Mouse (Mus musculus): ENCODE results near the gene Dennd4c. TPM values are rescaled to one million over a fixed set of nuclear protein-coding genes. Genes with fewer than 3 reads are reported as not detected.

Gene Dennd4c
- polyA plus RNA-seq, 1 experiment from 2014 or later = 4.0 TPM

DNA sequence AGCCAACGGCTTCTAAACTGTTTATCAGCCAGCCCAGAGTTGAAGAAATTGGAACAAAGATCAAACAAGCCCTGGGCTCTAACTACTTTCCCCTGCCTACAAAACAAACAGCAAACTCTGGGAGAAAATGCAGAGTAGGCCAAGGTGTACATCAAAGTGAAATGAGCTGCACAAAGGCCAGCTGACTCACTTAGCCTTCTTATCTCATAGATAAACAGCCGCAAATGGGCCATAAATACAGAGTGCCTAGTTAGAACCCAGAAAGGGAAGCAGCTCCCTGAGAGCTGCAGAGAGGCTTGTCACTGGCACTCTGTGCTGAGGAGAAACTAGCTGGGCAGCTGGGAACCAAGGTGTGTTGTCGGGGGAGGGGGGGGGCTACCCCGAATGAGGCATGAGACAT lies 23.2 kb upstream of the Dennd4c start:
- DNase-seq (ENCODE audit: low spot score) (no peak), ATAC-seq (replicated peaks; ENCODE audit: low FRiP score, low read depth) (no peak)
- 30% methylated on average over 4 of the region's 4 CpGs for WGBS
- H3K27ac ChIP-seq = no peak overlapping the region
- H3K4me2 ChIP-seq (ENCODE audit: low read length) = no peak overlapping the region
- H3K9ac ChIP-seq (ENCODE audit: low read depth, low read length) = no peak overlapping the region
- no peaks in the 10 kb centered on the region for H3K4me1 ChIP-seq (replicated peaks; ENCODE audit: insufficient read depth, low read length)
- no peaks in the 10 kb centered on the region for H3K36me3 ChIP-seq (ENCODE audit: insufficient read depth, low read length)
- H3K27me3 ChIP-seq (ENCODE audit: insufficient read depth, low read length) = no peaks in the 10 kb centered on the region
- no peak for TF ChIP-seq CTCF (IDR thresholded peaks at IDR 0.05; ENCODE audit: low read depth)
- no peaks in the 10 kb centered on the region for H3K9me3 ChIP-seq (replicated peaks; ENCODE audit: low read length)
- no peak overlapping the region for H3K4me3 ChIP-seq (replicated peaks; ENCODE audit: low read depth, low read length)

DNA sequence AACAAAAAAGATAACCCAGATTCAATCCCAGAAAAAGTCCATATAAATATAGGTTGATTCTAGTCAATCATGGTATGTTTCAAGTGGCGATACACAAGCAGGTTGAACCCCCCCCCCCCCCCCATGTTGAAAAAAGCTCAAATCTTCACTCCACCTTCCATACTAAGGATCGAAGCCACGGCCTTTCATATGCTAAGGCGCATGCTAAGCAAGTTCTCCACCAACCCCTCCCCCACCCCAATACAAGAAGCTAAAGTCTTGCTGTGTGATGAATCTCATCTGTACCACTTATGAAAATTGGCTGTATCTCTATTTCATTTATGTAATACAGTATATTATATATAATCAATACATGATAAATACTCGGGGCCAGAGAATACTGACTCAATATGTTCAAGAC lies 22.2 kb upstream of the Dennd4c start:
- no peak for TF ChIP-seq CTCF (IDR thresholded peaks at IDR 0.05; ENCODE audit: low read depth)
- Histone ChIP-seq H3K27me3 (ENCODE audit: insufficient read depth, low read length) (no peaks in the 10 kb centered on the region), H3K4me1 (replicated peaks; ENCODE audit: insufficient read depth, low read length) (no peaks in the 10 kb centered on the region), H3K27ac (no peak overlapping the region), H3K36me3 (ENCODE audit: insufficient read depth, low read length) (no peaks in the 10 kb centered on the region), H3K4me3 (replicated peaks; ENCODE audit: low read depth, low read length) (no peak overlapping the region), H3K9ac (ENCODE audit: low read depth, low read length) (no peak overlapping the region), H3K9me3 (replicated peaks; ENCODE audit: low read length) (no peaks in the 10 kb centered on the region), H3K4me2 (ENCODE audit: low read length) (no peak overlapping the region)
- 87% methylated on average over 5 of the region's 5 CpGs for WGBS
- DNase-seq (ENCODE audit: low spot score) (no peak), ATAC-seq (replicated peaks; ENCODE audit: low FRiP score, low read depth) (no peak)

DNA sequence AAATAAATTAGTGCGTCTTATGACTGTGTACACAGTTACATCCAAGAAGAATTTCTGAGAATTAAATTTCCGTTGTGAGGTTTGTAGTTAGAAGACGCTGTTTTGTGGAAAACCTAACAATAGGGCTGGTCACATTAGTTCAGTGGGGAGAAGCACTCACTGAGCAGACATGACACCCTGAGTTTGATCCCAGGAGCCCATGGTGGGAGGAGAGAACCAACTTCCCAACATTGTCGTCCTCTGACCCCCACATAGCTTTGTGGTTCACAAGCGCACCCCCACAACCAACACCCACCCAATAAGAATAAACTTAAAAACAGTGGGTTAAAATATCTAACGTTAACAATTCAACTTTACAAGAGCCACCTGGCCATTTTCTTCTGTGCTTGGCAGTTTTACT lies 18.5 kb upstream of the Dennd4c start:
- no peaks in the 10 kb centered on the region for H3K36me3 ChIP-seq (ENCODE audit: insufficient read depth, low read length)
- 27% methylated on average over 6 of the region's 6 CpGs for WGBS
- ATAC-seq (replicated peaks; ENCODE audit: low FRiP score, low read depth) (no peak), DNase-seq (ENCODE audit: low spot score) (peak; percentile 61)
- H3K4me1 ChIP-seq (replicated peaks; ENCODE audit: insufficient read depth, low read length) = no peaks in the 10 kb centered on the region
- H3K9me3 ChIP-seq (replicated peaks; ENCODE audit: low read length) = no peaks in the 10 kb centered on the region
- H3K4me2 ChIP-seq (ENCODE audit: low read length) = no peak overlapping the region
- no peak for TF ChIP-seq CTCF (IDR thresholded peaks at IDR 0.05; ENCODE audit: low read depth)
- H3K4me3 ChIP-seq (replicated peaks; ENCODE audit: low read depth, low read length) = no peak overlapping the region
- no peaks in the 10 kb centered on the region for H3K27me3 ChIP-seq (ENCODE audit: insufficient read depth, low read length)
- no peak overlapping the region for H3K27ac ChIP-seq
- H3K9ac ChIP-seq (ENCODE audit: low read depth, low read length) = no peak overlapping the region

DNA sequence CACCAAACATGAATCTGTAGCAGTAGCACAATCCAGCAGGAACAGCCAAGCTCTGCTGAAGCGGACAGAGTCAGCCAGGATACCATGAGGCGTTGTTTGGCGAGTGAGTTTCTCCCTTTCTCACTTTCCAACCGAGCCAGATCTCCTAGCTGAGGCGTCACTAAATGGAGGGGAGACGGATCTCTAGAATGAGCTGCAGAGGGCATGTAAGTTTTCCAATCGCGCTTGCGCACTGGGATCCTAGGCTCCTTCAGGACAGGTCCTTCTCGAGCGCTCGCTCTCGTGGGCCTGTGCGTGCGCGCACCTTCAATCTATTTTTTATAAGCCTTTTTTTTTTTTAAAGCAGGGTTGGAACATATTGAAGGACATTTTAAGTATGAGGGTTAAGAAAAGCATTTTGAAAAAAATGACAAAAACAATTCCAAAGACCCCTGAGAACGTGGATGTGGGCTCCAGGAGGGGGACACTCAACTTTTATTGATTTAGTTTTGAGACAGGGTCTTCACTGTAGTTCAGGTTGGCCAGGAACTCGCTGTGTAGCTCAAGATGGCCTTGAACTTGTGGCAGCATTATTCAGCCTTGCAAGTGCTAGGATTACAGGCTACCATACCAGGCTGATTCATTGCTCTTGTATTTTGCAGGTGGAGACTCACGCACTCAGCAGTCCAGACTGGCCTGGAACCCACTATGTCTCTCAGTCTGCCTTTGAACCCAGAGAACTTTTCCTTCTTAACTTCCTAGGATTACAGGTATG lies 14.1 kb upstream of the Dennd4c start:
- no peaks in the 10 kb centered on the region for H3K36me3 ChIP-seq (ENCODE audit: insufficient read depth, low read length)
- H3K9ac ChIP-seq (ENCODE audit: low read depth, low read length) = no peak overlapping the region
- TF ChIP-seq CTCF (IDR thresholded peaks at IDR 0.05; ENCODE audit: low read depth) = no peak
- DNase-seq (ENCODE audit: low spot score) = no peak
- ATAC-seq (replicated peaks; ENCODE audit: low FRiP score, low read depth) = no peak
- no peak overlapping the region for H3K27ac ChIP-seq
- no peaks in the 10 kb centered on the region for H3K9me3 ChIP-seq (replicated peaks; ENCODE audit: low read length)
- no peaks in the 10 kb centered on the region for H3K4me1 ChIP-seq (replicated peaks; ENCODE audit: insufficient read depth, low read length)
- 91% methylated on average over 19 of the region's 19 CpGs for WGBS
- no peaks in the 10 kb centered on the region for H3K27me3 ChIP-seq (ENCODE audit: insufficient read depth, low read length)
- no peak overlapping the region for H3K4me2 ChIP-seq (ENCODE audit: low read length)
- no peak overlapping the region for H3K4me3 ChIP-seq (replicated peaks; ENCODE audit: low read depth, low read length)

DNA sequence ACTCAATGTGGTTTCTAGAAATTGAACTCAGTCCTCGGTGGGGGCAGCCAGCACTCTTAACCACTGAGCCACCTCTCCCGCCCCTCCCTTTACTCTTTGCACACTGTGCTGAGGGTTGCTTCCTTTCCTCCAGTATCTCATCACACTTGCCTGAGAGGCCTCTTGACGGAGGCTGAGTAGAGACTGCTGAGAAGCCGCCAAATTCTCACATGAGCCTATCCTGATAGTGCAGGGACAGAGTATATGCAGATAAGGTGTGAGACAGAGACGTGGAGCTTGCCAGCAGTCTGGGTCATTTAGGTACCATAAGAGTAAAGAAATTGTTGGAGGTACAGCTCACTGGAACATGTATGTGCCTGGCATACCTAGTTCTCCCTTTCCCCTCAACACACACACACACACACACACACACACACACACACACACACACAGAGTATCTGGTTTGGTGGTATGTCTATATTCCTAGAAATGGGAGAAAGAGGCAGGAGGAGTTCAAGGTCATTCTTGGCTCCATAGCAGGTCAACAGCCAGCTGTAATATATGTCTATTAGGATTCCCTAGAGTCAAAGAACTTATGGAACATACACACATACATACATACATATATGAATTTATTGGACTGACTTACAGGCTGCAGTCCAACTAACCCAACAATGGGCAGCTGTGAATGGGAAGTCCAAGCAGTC lies 8.9 kb upstream of the Dennd4c start:
- WGBS = 74% methylated on average over 5 of the region's 5 CpGs
- ATAC-seq (replicated peaks; ENCODE audit: low FRiP score, low read depth) = no peak
- Histone ChIP-seq H3K27me3 (ENCODE audit: insufficient read depth, low read length) (no peaks in the 10 kb centered on the region), H3K4me1 (replicated peaks; ENCODE audit: insufficient read depth, low read length) (no peaks in the 10 kb centered on the region), H3K4me2 (ENCODE audit: low read length) (no peak overlapping the region), H3K9me3 (replicated peaks; ENCODE audit: low read length) (no peaks in the 10 kb centered on the region), H3K9ac (ENCODE audit: low read depth, low read length) (no peak overlapping the region), H3K4me3 (replicated peaks; ENCODE audit: low read depth, low read length) (no peak overlapping the region), H3K27ac (no peak overlapping the region), H3K36me3 (ENCODE audit: insufficient read depth, low read length) (no peaks in the 10 kb centered on the region)
- DNase-seq (ENCODE audit: low spot score) = no peak
- no peak for TF ChIP-seq CTCF (IDR thresholded peaks at IDR 0.05; ENCODE audit: low read depth)

DNA sequence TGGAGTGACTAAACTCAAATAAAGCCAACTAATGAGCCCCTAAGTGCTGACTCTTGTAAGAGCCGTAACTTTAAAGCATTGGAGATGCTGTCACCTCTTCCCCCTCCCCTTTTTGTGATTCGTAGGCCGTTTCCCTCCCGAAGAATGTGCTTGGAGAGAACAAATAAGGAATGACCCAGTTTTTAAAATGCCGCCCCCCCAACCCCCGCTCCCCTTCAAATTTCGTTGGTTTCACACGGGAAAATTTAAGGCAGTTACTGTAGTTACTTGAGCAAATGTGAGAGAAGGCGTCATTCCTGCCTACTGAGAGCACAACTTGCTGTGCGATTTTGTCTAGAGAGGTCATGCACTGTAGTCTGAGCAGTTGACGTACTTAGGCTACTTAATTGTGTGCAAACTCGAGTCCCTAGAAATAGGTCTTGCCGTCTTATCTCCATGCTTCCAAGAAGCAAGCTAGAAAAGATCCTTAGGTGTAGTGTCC lies 1.0 kb downstream of the Dennd4c start:
- Histone ChIP-seq H3K4me1 (replicated peaks; ENCODE audit: insufficient read depth, low read length) (peaks cover 5% of the 10 kb centered on the region; the same call in 1 of the 2 replicates), H3K4me2 (ENCODE audit: low read length) (peak overlapping the region; percentile 87), H3K9ac (ENCODE audit: low read depth, low read length) (peak overlapping the region; percentile 98), H3K36me3 (ENCODE audit: insufficient read depth, low read length) (no peaks in the 10 kb centered on the region), H3K9me3 (replicated peaks; ENCODE audit: low read length) (no peaks in the 10 kb centered on the region), H3K4me3 (replicated peaks; ENCODE audit: low read depth, low read length) (peak overlapping the region; percentile 99), H3K27ac (peak overlapping the region; percentile 94; the same call in 1 of the 2 replicates), H3K27me3 (ENCODE audit: insufficient read depth, low read length) (no peaks in the 10 kb centered on the region)
- WGBS = under 1% methylated on average over 13 of the region's 13 CpGs
- peak; percentile 66 for DNase-seq (ENCODE audit: low spot score)
- no peak for TF ChIP-seq CTCF (IDR thresholded peaks at IDR 0.05; ENCODE audit: low read depth)
- ATAC-seq (replicated peaks; ENCODE audit: low FRiP score, low read depth) = no peak

Data from kidney, postnatal 0 days (tissue).